Mouse (Mus musculus): ENCODE results near the gene Gm27021. TPM values are rescaled to one million over a fixed set of nuclear protein-coding genes. Genes with fewer than 3 reads are reported as not detected.

Gm27021 gene
- polyA plus RNA-seq, 1 experiment from 2014 or later, result 3.8 TPM

DNA sequence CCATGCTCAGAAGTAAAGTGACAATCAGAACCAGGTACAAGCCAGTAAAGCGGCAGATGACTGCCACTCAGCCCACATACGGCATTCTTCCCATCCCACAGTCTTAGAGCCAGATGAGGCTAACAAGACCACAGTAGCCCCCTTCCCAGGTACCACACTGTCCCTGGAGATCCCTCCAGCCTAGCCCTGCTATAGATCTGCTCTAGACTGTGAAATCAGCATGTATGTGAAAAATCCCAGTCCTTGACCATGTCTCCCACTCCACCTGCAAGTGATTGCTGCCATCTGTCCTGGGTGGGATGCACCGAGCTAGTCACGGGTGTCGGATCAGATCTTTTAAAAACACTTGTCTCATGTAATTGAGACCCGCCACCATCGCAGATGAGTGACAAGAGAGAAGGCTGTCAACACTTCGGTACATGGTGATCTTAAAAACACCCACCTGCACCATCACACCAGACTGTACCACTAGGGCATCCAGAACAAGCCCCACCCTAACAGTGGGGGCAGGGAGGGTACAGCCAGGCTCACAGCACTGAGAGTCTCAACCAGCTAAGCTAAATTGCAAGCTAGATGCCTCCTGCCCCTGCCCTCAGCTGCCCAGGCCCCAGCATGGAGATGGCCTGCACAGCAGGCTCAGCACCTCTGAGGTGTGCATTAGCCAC is 87.4 kb downstream of the Gm27021 start:
- Histone ChIP-seq H3K9me3 (replicated peaks) (no peaks in the 10 kb centered on the region), H3K4me1 (peaks cover 18% of the 10 kb centered on the region), H3K27ac (no peak overlapping the region; the same call in 1 of the 2 replicates), H3K27me3 (ENCODE audit: low read depth, poor library complexity, severe bottlenecking) (no peaks in the 10 kb centered on the region), H3K36me3 (peaks cover 97% of the 10 kb centered on the region), H3K4me3 (no peak overlapping the region)
- WGBS, result 94% methylated on average over 8 of the region's 8 CpGs
- no peak for DNase-seq (ENCODE audit: low spot score)

DNA sequence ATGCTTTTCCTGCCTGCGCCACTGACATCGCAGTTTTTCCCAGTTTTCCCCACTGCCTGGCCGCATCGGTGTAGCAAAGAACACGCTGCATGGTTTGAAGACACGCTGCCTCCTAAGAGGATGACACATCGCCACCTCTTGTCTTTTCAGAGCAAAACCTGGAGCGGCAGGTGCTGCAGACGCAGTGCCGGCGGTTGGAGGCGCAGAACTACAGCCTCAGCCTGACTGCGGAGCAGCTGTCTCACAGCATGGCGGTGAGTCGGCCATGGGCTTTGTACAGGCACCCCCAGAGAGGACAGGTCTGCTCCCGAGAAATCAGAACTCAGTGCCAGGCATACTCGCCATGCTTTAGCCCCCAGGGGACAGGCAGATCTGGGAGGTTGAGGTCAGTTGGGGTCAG is 90.1 kb downstream of the Gm27021 start:
- 93% methylated on average over 17 of the region's 17 CpGs for WGBS
- H3K36me3 ChIP-seq, result peaks cover 100% of the 10 kb centered on the region
- no peaks in the 10 kb centered on the region; the same call in 1 of the 2 replicates for H3K27me3 ChIP-seq (ENCODE audit: low read depth, poor library complexity, severe bottlenecking)
- no peaks in the 10 kb centered on the region for H3K9me3 ChIP-seq (replicated peaks)
- peaks cover 42% of the 10 kb centered on the region for H3K4me1 ChIP-seq
- no peak overlapping the region for H3K27ac ChIP-seq
- no peak for DNase-seq (ENCODE audit: low spot score)
- no peak overlapping the region for H3K4me3 ChIP-seq

DNA sequence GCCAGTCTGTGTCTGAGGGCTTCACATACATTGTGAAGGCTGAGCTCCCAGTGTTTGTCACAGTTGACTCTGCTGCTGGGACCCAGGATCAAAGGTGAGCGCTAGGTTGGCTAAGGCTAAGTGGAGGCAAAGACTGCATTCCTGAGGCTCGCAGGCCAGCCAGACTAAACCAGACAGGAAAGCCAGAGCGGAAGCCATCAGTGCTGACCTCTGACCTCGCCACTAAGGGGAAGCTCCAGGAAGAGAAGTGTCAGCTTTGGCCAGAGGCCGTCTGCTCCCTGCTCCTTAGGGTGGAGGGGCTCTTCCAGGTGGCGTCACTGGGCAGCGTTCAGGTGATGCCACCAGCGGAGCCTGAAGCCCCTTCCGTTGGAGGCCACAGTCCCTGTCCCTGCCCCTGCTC is 92.1 kb downstream of the Gm27021 start:
- Histone ChIP-seq H3K4me1 (peaks cover 58% of the 10 kb centered on the region), H3K27me3 (ENCODE audit: low read depth, poor library complexity, severe bottlenecking) (no peaks in the 10 kb centered on the region; the same call in 1 of the 2 replicates), H3K27ac (peak overlapping the region; percentile 70), H3K4me3 (no peak overlapping the region), H3K36me3 (peaks cover 100% of the 10 kb centered on the region), H3K9me3 (replicated peaks) (no peaks in the 10 kb centered on the region)
- no peak for DNase-seq (ENCODE audit: low spot score)
- 44% methylated on average over 9 of the region's 9 CpGs for WGBS

DNA sequence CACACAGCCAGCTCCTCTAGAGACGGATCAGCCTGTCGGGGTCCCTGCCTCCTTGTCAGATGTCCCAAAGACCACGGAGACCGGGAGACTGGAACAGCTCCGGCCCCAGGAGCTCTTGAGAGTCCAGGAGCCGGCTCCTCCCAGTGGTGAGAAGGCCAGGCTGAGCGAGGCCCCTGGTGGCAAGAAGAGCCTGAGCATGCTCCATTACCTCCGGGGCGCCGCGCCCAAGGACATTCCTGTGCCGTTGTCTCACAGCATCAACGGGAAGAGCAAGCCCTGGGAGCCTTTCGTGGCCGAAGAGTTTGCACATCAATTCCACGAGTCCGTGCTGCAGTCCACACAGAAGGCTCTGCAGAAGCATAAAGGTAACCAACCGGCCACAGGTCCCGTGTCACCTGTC is 92.9 kb downstream of the Gm27021 start:
- peaks cover 99% of the 10 kb centered on the region for H3K36me3 ChIP-seq

DNA sequence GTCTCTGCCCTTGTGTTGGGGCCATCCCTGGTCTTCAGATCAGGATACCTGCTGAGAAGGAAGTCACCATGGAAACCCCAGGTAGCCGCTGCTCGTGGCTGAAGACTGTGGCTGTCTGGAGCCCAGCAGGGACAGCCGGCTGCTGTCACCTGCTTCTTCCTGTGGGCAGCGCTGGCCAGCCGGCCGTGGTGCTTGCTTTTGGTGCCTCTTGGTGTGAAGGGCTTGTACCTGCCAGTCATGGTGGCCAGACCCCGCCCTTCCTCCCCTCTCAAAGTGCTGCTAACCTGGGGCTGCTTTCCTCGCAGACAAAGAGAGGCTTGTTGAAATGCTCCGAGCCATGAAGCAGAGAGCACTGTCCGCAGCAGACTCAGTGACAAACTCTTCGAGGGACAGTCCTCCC is 94.0 kb downstream of the Gm27021 start:
- no peak for DNase-seq (ENCODE audit: low spot score)
- Histone ChIP-seq H3K4me1 (peaks cover 72% of the 10 kb centered on the region), H3K27me3 (ENCODE audit: low read depth, poor library complexity, severe bottlenecking) (no peaks in the 10 kb centered on the region; the same call in 1 of the 2 replicates), H3K36me3 (peaks cover 99% of the 10 kb centered on the region), H3K27ac (0 out of 2 replicates have a peak overlapping the region, but pooled peaks have one; percentile 6), H3K4me3 (no peak overlapping the region), H3K9me3 (replicated peaks) (no peaks in the 10 kb centered on the region)
- 82% methylated on average over 11 of the region's 11 CpGs for WGBS

More for the DNA sequence above, 92.9 kb downstream of the Gm27021 start:
- no peak for DNase-seq (ENCODE audit: low spot score)
- 80% methylated on average over 19 of the region's 19 CpGs for WGBS
- H3K27me3 ChIP-seq (ENCODE audit: low read depth, poor library complexity, severe bottlenecking), result no peaks in the 10 kb centered on the region; the same call in 1 of the 2 replicates
- no peaks in the 10 kb centered on the region for H3K9me3 ChIP-seq (replicated peaks)
- no peak overlapping the region for H3K27ac ChIP-seq
- H3K4me1 ChIP-seq, result peaks cover 62% of the 10 kb centered on the region
- no peak overlapping the region for H3K4me3 ChIP-seq

DNA sequence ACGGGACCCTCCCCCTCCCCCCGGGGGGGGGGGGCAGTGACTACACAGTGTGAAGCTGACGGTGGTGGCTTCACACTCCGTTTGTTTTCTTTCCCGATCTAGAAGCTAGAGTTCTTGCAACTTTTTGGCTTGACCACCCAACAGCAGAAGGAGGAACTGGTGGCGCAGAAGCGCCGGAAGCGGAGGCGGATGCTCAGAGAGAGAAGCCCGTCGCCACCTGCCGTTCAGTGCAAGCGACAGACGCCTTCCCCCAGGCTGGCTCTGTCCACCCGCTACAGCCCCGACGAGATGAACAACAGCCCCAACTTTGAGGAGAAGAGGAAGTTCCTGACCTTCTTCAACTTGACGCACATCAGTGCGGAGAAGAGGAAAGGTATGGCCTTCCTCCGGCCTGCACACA is 95.3 kb downstream of the Gm27021 start:
- H3K4me1 ChIP-seq, result peaks cover 76% of the 10 kb centered on the region

DNA sequence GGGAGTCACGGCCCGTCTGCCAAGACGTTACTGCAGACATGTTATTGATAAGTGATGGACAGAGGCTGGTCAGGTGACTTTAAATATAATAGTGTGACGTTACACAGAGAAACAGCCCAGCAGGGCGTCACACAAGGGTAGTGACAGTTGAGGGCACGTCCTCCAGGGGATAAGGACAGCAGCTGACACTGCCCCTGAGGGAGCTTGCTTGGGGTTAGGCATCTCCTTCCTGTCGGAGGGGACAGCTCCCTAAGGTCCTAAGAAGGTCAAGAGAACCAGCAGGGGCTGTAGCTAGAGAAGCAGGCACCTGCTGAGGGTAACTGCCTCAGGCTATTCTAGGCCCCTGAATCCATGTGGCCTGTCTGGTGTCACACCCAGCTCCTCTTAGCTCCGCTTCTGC is 96.3 kb downstream of the Gm27021 start:
- WGBS, result 90% methylated on average over 8 of the region's 8 CpGs
- Histone ChIP-seq H3K9me3 (replicated peaks) (no peaks in the 10 kb centered on the region), H3K4me1 (peaks cover 82% of the 10 kb centered on the region), H3K36me3 (peaks cover 99% of the 10 kb centered on the region), H3K4me3 (no peak overlapping the region), H3K27me3 (ENCODE audit: low read depth, poor library complexity, severe bottlenecking) (no peaks in the 10 kb centered on the region; the same call in 1 of the 2 replicates), H3K27ac (0 out of 2 replicates have a peak overlapping the region, but pooled peaks have one; percentile 15)
- DNase-seq (ENCODE audit: low spot score), result no peak

More for the DNA sequence above, 95.3 kb downstream of the Gm27021 start:
- no peak overlapping the region for H3K4me3 ChIP-seq
- WGBS, result 90% methylated on average over 21 of the region's 21 CpGs
- H3K36me3 ChIP-seq, result peaks cover 99% of the 10 kb centered on the region
- H3K9me3 ChIP-seq (replicated peaks), result no peaks in the 10 kb centered on the region
- H3K27me3 ChIP-seq (ENCODE audit: low read depth, poor library complexity, severe bottlenecking), result no peaks in the 10 kb centered on the region; the same call in 1 of the 2 replicates
- H3K27ac ChIP-seq, result no peak overlapping the region
- no peak for DNase-seq (ENCODE audit: low spot score)

DNA sequence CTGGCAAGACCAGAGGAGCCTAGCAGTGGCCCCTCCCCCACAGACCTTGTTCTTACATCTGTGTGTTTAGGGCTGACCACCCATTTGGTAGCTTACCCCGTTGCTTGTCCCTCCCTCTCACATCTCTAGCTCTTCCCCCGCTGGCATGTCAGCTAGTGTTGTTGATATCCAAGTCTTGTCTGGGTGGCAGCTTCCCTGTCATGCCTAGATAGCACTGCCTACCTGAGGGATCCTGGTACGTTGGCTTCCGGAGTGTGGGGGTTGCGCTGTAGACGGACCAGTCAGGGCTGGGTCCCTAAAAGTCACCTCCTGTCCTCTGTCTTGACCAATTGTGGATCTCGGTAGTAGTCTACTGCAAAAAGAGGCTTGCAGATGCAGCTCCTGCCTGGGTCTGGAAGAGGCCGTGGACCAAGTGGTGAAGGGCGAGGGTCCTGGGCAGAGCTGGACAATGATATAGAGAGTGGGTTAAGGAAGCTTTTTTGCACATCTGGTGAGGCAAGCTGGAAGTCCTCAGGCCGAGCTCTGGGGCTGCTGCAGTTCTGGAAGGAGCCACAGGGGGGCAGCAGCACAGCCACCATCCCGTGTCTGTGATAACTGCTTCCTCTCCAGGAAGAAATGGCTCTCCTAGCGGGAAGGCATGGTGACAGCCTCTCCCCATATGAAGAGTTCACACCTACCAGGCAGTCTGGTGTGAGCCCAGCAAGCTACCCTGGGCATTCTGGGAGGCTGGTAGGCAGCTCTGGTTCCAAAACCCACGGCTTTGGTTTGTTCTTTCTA is 97.8 kb downstream of the Gm27021 start:
- peak overlapping the region; percentile 47 for H3K27ac ChIP-seq
- peaks cover 89% of the 10 kb centered on the region for H3K36me3 ChIP-seq
- H3K27me3 ChIP-seq (ENCODE audit: low read depth, poor library complexity, severe bottlenecking), result no peaks in the 10 kb centered on the region; the same call in 1 of the 2 replicates
- no peak overlapping the region for H3K4me3 ChIP-seq
- 51% methylated on average over 13 of the region's 13 CpGs for WGBS
- peak; percentile 90 for DNase-seq (ENCODE audit: low spot score)
- H3K4me1 ChIP-seq, result peaks cover 82% of the 10 kb centered on the region
- H3K9me3 ChIP-seq (replicated peaks), result no peaks in the 10 kb centered on the region

DNA sequence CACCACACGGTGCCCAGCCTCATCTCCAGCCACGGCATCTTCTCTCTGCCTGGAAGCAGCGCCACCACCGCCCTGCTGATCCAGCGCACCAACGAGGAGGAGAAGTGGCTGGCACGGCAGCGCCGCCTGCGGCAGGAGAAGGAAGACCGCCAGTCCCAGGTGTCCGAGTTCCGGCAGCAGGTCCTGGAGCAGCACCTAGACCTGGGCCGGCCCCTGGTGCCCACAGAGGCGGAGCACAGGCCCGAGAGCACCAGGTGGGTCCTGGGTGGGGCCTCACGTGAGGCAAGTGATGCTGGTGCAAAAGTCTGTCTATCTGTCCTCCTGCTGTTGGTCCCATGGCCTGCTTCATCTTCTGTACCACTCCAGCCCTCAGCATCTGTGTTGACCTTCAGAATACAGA is 98.8 kb downstream of the Gm27021 start:
- Histone ChIP-seq H3K27me3 (ENCODE audit: low read depth, poor library complexity, severe bottlenecking) (no peaks in the 10 kb centered on the region; the same call in 1 of the 2 replicates), H3K4me3 (no peak overlapping the region), H3K9me3 (replicated peaks) (no peaks in the 10 kb centered on the region), H3K27ac (0 out of 2 replicates have a peak overlapping the region, but pooled peaks have one; percentile 22), H3K36me3 (peaks cover 79% of the 10 kb centered on the region), H3K4me1 (peaks cover 85% of the 10 kb centered on the region)
- no peak for DNase-seq (ENCODE audit: low spot score)
- WGBS, result 96% methylated on average over 17 of the region's 17 CpGs

DNA sequence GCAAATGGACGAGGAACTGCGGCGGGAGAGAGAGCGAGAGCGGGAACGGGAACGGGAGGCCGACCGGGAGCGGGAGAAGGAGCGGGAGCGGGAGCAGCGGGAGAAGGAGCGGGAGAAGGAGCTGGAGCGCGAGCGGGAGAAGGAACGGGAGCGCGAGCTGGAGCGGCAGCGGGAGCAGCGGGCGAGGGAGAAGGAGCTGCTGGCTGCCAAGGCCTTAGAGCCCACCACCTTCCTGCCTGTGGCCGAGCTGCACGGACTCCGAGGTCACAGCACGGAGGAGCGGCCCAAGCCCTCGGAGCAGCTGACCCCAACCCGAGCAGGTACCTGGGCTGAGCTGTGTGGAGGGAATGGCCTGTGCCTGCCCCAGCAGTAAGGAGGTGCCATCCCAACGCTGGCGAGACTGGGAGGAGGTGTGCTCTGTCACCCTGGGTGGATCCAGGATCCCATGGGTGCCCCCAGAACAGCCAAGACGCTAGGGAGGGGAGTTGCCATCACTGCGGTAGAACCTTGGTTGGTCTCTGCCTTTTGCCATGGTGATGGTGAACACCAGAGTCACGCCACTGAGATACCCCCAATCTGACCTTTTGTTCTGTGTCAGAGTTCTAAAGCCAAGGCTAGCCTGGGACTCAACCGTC is 99.6 kb downstream of the Gm27021 start:
- H3K27me3 ChIP-seq (ENCODE audit: low read depth, poor library complexity, severe bottlenecking), result no peaks in the 10 kb centered on the region; the same call in 1 of the 2 replicates
- peaks cover 70% of the 10 kb centered on the region for H3K36me3 ChIP-seq
- DNase-seq (ENCODE audit: low spot score), result no peak
- no peak overlapping the region for H3K27ac ChIP-seq
- peaks cover 85% of the 10 kb centered on the region for H3K4me1 ChIP-seq
- no peaks in the 10 kb centered on the region for H3K9me3 ChIP-seq (replicated peaks)
- WGBS, result 96% methylated on average over 37 of the region's 37 CpGs
- H3K4me3 ChIP-seq, result no peak overlapping the region

DNA sequence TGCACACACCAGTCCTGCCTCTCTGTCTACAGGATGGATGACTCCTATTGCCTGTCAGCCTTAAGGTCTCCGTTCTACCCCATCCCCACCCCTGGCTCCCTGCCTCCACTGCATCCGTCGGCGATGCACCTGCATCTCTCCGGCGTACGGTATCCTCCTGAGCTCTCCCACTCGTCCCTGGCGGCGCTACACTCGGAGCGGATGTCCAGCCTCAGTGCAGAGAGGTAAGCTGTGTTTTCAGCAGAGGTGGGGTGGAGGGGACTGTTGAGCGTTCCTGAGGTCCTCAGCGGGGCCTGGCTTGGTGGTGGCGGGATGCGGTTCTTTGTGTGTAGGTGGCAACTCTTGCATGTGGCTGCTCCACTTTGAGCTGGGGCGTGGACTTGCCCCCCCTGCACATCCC is 100.1 kb downstream of the Gm27021 start:
- peaks cover 65% of the 10 kb centered on the region for H3K36me3 ChIP-seq
- 97% methylated on average over 17 of the region's 17 CpGs for WGBS
- no peaks in the 10 kb centered on the region for H3K9me3 ChIP-seq (replicated peaks)
- no peak overlapping the region for H3K27ac ChIP-seq
- H3K4me3 ChIP-seq, result no peak overlapping the region
- H3K4me1 ChIP-seq, result peaks cover 86% of the 10 kb centered on the region
- no peaks in the 10 kb centered on the region for H3K27me3 ChIP-seq (ENCODE audit: low read depth, poor library complexity, severe bottlenecking)
- no peak for DNase-seq (ENCODE audit: low spot score)

DNA sequence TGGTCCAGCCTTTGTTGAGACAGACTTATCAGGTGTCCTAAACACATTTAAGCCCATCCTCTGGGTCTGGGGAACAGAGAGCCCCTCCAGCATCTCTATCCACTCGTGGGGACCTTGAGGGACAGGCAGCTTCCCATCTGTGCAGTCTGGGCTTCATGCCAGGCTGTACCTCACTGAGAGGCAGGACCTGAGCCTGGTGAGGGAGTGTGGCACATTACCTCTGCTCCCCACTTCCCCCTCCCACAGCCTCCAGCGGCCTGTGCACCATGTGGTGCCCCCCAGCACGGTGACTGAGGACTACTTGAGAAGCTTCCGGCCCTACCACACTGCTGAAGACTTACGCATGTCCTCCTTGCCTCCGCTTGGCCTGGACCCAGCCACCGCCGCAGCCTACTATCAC is 101.2 kb downstream of the Gm27021 start:
- no peak overlapping the region for H3K4me3 ChIP-seq
- H3K9me3 ChIP-seq (replicated peaks), result no peaks in the 10 kb centered on the region
- peaks cover 54% of the 10 kb centered on the region for H3K36me3 ChIP-seq
- no peaks in the 10 kb centered on the region; the same call in 1 of the 2 replicates for H3K27me3 ChIP-seq (ENCODE audit: low read depth, poor library complexity, severe bottlenecking)
- H3K27ac ChIP-seq, result no peak overlapping the region
- WGBS, result 92% methylated on average over 8 of the region's 8 CpGs
- no peak for DNase-seq (ENCODE audit: low spot score)
- H3K4me1 ChIP-seq, result peaks cover 86% of the 10 kb centered on the region
